Mouse (Mus musculus): Measurements from ENCODE around the gene Dpm2.

GRCm38 (mm10) chr2:32610610-32611229, 40.1 kb downstream of the Dpm2 start:
- TF ChIP-seq GATA1 (IDR thresholded peaks at IDR 0.05; ENCODE audit: low read length) (no peak), TAL1 (IDR thresholded peaks at IDR 0.05; ENCODE audit: low read length) (no peak)
